Mouse (Mus musculus) forebrain, embryonic 11.5 days (tissue): ENCODE results near the gene Cfap43. TPM values are rescaled to one million over a fixed set of nuclear protein-coding genes. Genes with fewer than 3 reads are reported as not detected.

Source experiments
- ATAC-seq: fragments of 200-750 bp; cut with Nextera tagmentation; replicated peaks from 2 replicates; pipeline ENCODE4 v1.8.0; 2017; ENCODE audit warnings: moderate TSS enrichment; ENCODE audit not compliant: low FRiP score
- DNase-seq: peaks from one replicate; pipeline ENCODE4 v3.0.0-alpha.2; 2017; ENCODE audit warnings: low spot score
- H3K27ac ChIP-seq: fragments of 300-500 bp; sonication (generic); 2 replicates; pipeline ENCODE4 v1.5.1; 2014; ENCODE audit warnings: low read depth, low read length
- H3K27me3 ChIP-seq: fragments of 300-500 bp; sonication (generic); 2 replicates; pipeline ENCODE4 v1.6.1; 2014; ENCODE audit warnings: mild to moderate bottlenecking, low read length, mixed read lengths; ENCODE audit not compliant: control insufficient read depth, insufficient read depth
- H3K36me3 ChIP-seq: fragments of 300-500 bp; sonication (generic); 2 replicates; pipeline ENCODE4 v1.6.1; 2014; ENCODE audit warnings: mild to moderate bottlenecking, low read length, moderate library complexity, mixed read lengths; ENCODE audit not compliant: control insufficient read depth, insufficient read depth
- H3K4me1 ChIP-seq: fragments of 300-500 bp; sonication (generic); replicated peaks from 2 replicates; pipeline ENCODE4 v1.6.1; 2014; ENCODE audit warnings: low read length, mixed read lengths; ENCODE audit not compliant: control insufficient read depth, insufficient read depth
- H3K4me2 ChIP-seq: fragments of 300-500 bp; sonication (generic); 2 replicates; pipeline ENCODE4 v1.6.1; 2014; ENCODE audit warnings: low read depth, mild to moderate bottlenecking, low read length, moderate library complexity, mixed read lengths; ENCODE audit not compliant: severe bottlenecking
- H3K4me3 ChIP-seq: fragments of 300-500 bp; sonication (generic); 2 replicates; pipeline ENCODE4 v1.5.1; 2014; ENCODE audit warnings: low read depth, low read length
- H3K9ac ChIP-seq: fragments of 300-500 bp; sonication (generic); 2 replicates; pipeline ENCODE4 v1.6.1; 2014; ENCODE audit warnings: low read length
- H3K9me3 ChIP-seq: fragments of 300-500 bp; sonication (generic); 2 replicates; pipeline ENCODE4 v1.6.1; 2016; ENCODE audit warnings: low read length, mixed read lengths; ENCODE audit not compliant: control insufficient read depth
- WGBS: fragments of 180-500 bp; shearing (Covaris S2); extraction: QIAGEN DNeasy Blood & Tissue Kit; methylation state at CpG from one replicate; pipeline ENCODE4 v1.1.7; 2014; 5-methylcytosine and 5-hydroxymethylcytosine counted together
- polyA plus RNA-seq: library from polyadenylated mRNA; unstranded; fragments of >200 nt; fragmentation: Nextera tagmentation; extraction: Ambion mirVana; gene quantifications from 2 replicates; pipeline ENCODE4 v1.2.1, GENCODE M21; 2014

Gene Cfap43
- polyA plus RNA-seq, 1 experiment from 2014 or later: 0.15 TPM

DNA sequence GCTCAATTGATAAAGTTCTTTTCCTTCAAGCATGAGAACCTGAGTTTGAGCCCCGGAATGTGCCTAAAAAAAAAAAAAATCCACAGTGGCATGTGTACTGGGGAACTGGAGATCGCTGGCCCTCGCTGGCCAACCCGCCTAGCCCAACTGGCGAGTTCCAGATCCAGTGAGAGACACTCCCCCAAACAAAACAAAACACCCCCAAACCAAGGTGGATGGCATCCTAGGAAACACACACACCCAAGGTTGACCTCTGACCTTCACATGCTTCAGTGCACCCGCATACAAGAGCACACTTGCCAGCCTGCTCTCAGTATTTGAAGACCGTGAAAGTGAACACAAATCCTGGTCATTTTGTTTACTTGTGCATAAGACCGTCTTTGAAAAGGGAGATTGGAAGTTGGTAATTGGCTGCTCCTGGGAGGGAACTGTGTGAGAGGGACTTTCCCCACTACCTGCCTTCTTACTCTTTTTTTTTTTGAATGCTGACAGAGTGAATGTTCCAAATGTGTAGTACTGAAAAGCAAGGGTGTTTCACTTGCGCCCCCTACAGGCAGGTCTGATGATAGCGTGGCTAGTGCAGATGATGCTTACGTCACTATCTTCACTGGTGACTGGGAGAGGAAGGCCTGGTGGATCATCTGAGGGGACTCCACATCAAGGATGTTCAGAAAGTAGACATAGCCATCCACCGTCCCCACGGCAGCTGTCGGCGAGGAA, 123.9 kb downstream of the Cfap43 start:
- Histone ChIP-seq H3K27ac (no peak overlapping the region), H3K36me3 (no peaks in the 10 kb centered on the region), H3K27me3 (no peaks in the 10 kb centered on the region), H3K4me1 (0 out of 2 replicates have a peak, but pooled peaks cover 4% of the 10 kb centered on the region), H3K4me2 (no peak overlapping the region), H3K4me3 (no peak overlapping the region), H3K9me3 (no peaks in the 10 kb centered on the region), H3K9ac (no peak overlapping the region)
- 27% methylated on average over 15 of the region's 15 CpGs for WGBS
- DNase-seq (peak; percentile 80), ATAC-seq (peak; percentile 42; the same call in 1 of the 2 replicates)

DNA sequence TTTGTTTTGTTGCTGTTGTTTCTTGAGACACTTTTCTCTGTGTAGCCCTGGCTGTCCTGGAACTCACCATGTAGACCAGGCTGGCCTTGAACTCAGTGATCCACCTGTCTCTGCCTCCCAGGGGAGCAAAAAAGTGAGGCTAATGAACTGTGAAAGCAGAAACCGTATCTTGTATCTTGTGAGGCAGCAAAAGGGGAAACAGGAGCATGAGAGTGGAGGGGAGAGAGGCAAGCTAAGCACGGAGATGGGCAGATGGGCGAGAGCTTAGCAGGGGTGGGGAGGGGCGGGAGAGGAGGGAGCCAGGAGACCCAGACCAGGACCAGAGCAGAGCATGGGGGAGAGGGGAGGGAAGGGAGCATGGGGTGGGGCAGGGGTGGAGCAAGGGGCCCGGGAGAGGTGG, 124.8 kb downstream of the Cfap43 start:
- Histone ChIP-seq H3K36me3 (no peaks in the 10 kb centered on the region), H3K9ac (no peak overlapping the region), H3K27ac (no peak overlapping the region), H3K9me3 (no peaks in the 10 kb centered on the region), H3K4me3 (no peak overlapping the region), H3K27me3 (no peaks in the 10 kb centered on the region), H3K4me2 (no peak overlapping the region), H3K4me1 (0 out of 2 replicates have a peak, but pooled peaks cover 4% of the 10 kb centered on the region)
- ATAC-seq: no peak
- DNase-seq: no peak
- 15% methylated on average over 4 of the region's 5 CpGs for WGBS

DNA sequence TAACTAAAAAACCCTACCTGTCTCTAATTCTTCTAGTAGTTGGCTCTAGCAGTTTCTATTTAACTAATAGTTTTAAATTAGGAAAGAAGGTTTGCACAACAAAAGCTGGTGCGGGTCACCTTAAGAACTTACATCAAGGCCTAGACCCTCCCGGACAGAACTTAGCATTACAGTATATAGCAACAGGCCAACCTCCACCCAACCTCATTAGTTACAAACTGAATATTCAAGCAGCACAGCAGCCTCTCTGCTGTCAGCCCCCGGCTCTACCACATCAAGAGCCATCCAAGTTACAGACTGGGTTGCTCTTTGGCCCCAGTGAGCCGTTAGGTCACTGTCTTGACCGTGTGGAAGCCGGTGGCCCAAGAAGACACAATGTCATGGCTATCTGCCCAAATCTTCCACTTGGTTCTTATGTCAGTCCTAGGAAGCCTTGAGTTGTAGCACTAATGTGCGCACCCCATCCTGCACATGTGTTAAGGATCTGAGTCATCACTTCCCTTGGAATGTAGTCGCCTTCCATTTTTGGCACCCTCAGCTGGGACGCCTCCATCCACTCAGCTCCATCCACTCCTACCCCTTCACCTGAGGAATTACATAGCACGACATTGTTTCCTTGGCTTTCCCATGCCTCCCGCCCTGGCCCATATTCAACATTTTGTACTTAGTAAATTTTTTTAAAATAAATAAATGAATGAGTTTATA, 128.6 kb downstream of the Cfap43 start:
- no peak for ATAC-seq
- no peak overlapping the region for H3K4me3 ChIP-seq
- H3K27ac ChIP-seq: no peak overlapping the region
- 90% methylated on average over 11 of the region's 11 CpGs for WGBS
- no peak overlapping the region for H3K4me2 ChIP-seq
- no peaks in the 10 kb centered on the region for H3K9me3 ChIP-seq
- no peaks in the 10 kb centered on the region for H3K4me1 ChIP-seq
- H3K27me3 ChIP-seq: no peaks in the 10 kb centered on the region
- H3K36me3 ChIP-seq: no peaks in the 10 kb centered on the region
- DNase-seq: no peak
- no peak overlapping the region for H3K9ac ChIP-seq

DNA sequence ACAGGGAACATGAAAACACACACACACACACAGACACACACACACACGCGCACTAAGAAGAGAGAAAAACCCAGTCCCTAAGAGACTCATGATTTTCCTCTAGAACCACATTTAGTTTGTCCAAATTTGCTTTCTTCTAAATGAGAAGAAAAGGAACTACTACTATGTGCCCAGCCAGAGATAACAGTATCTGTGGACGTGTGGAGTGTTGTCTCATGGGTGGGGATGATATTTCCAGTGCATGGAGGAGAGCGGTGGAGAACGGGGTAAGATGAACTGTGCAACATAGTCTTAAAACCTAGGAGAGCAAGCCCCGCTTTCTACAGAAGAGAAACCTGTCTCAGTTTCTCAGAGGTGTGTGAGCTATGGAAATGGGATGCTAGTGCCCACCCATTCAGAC, 135.2 kb downstream of the Cfap43 start:
- DNase-seq: no peak
- ATAC-seq: no peak
- Histone ChIP-seq H3K4me3 (no peak overlapping the region), H3K4me1 (no peaks in the 10 kb centered on the region), H3K4me2 (no peak overlapping the region), H3K9ac (no peak overlapping the region), H3K27ac (no peak overlapping the region), H3K27me3 (no peaks in the 10 kb centered on the region), H3K36me3 (no peaks in the 10 kb centered on the region), H3K9me3 (no peaks in the 10 kb centered on the region)
- WGBS: 94% methylated on average over 6 of the region's 6 CpGs

DNA sequence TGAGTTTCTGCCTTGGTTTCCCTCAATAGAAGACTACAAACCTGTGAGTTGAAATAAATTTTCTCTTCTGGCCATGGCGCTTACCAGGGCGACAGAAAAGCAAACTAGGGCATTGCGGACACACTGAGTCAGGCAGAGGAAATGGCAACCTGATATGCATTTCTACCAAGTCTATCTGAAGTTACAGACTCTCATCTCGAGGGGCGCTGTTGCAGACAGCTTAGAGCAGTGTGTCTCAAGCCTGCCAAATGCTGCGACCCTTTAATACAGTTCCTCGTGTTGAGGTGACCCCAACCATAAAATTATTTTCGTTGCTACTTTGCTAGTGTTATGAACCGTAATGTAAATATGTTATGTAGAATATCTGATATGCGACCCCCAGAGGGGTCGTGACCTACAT, 138.1 kb downstream of the Cfap43 start:
- Histone ChIP-seq H3K9ac (no peak overlapping the region), H3K27me3 (no peaks in the 10 kb centered on the region), H3K4me3 (no peak overlapping the region), H3K4me2 (no peak overlapping the region), H3K4me1 (no peaks in the 10 kb centered on the region), H3K9me3 (no peaks in the 10 kb centered on the region), H3K36me3 (no peaks in the 10 kb centered on the region), H3K27ac (no peak overlapping the region)
- whole genome bisulfite sequencing: 80% methylated on average over 11 of the region's 11 CpGs
- DNase-seq: no peak
- ATAC-seq: no peak

DNA sequence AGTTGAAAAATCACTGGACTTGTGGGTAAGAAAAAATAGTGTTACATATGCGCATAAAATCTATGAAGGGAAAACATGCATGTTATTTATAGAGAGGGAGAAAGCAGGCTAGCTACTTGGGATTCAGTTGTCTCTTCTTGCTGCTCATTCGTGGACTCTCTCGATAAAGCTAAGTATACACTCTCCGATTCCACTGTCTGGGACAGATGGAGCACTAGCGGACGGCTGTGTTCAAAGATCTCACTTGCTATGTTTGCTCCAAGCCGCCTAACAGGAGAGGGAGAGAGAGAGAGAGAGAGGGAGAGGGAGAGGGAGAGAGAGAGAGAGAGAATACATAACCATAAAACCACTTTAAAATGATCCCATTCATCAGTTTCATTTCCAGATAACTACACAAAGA, 138.9 kb downstream of the Cfap43 start:
- Histone ChIP-seq H3K4me1 (no peaks in the 10 kb centered on the region), H3K27ac (no peak overlapping the region), H3K9ac (no peak overlapping the region), H3K36me3 (no peaks in the 10 kb centered on the region), H3K4me3 (no peak overlapping the region), H3K4me2 (no peak overlapping the region), H3K27me3 (no peaks in the 10 kb centered on the region), H3K9me3 (no peaks in the 10 kb centered on the region)
- ATAC-seq: no peak
- 93% methylated on average over 7 of the region's 7 CpGs for WGBS
- no peak for DNase-seq

DNA sequence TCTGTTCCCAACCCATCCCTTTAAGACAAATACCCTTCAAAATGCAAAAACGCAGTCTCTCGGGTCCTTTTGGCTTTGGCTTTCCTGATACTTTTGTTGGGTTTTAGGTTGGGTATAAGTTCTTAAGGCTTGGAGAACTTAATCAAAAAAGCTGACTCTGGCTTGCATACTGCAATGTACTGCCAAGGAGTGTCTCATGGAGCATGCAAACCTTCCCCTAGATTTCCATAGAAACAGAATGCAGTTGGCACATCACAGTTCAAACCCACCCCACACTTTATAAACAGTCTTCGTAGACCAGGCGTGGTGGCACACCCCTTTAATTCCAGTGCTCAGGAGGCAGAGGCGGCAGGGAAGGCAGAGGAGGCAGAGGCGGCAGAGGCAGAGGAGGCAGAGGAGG, 141.2 kb downstream of the Cfap43 start:
- no peak for ATAC-seq
- H3K36me3 ChIP-seq: no peaks in the 10 kb centered on the region

DNA sequence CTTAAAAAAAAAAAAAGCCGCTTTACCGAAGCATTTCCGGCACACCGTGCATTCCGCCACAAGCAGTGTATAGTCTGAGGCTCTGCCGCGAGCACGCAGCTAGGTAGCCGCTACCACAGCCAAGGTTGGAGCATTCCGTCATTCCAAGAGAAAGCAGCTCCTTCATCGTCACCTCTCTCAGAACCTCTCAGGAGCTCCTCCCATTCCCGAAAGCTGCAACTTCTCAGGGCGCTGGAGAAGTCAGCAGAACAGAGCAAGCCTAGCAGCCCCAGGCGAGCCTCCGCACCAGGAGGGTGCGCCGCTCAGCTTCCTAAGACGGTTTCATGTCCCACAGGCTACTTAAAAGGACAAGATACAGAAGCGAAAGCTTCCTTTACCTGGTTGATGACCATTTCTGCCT, 163.5 kb downstream of the Cfap43 start:
- Histone ChIP-seq H3K27me3 (no peaks in the 10 kb centered on the region), H3K4me3 (no peak overlapping the region), H3K36me3 (no peaks in the 10 kb centered on the region), H3K27ac (no peak overlapping the region), H3K4me1 (no peaks in the 10 kb centered on the region), H3K9ac (no peak overlapping the region), H3K4me2 (0 out of 2 replicates have a peak overlapping the region, but pooled peaks have one; percentile 5), H3K9me3 (no peaks in the 10 kb centered on the region)
- whole genome bisulfite sequencing: 75% methylated on average over 19 of the region's 19 CpGs
- no peak for ATAC-seq
- no peak for DNase-seq

More for the DNA sequence above, 141.2 kb downstream of the Cfap43 start:
- no peaks in the 10 kb centered on the region for H3K27me3 ChIP-seq
- H3K4me1 ChIP-seq: no peaks in the 10 kb centered on the region
- no peak for DNase-seq
- no peak overlapping the region for H3K4me2 ChIP-seq
- no peaks in the 10 kb centered on the region for H3K9me3 ChIP-seq
- H3K27ac ChIP-seq: no peak overlapping the region
- no peak overlapping the region for H3K4me3 ChIP-seq
- 79% methylated on average over 6 of the region's 6 CpGs for WGBS
- no peak overlapping the region for H3K9ac ChIP-seq
